In the genomic region with DNA sequence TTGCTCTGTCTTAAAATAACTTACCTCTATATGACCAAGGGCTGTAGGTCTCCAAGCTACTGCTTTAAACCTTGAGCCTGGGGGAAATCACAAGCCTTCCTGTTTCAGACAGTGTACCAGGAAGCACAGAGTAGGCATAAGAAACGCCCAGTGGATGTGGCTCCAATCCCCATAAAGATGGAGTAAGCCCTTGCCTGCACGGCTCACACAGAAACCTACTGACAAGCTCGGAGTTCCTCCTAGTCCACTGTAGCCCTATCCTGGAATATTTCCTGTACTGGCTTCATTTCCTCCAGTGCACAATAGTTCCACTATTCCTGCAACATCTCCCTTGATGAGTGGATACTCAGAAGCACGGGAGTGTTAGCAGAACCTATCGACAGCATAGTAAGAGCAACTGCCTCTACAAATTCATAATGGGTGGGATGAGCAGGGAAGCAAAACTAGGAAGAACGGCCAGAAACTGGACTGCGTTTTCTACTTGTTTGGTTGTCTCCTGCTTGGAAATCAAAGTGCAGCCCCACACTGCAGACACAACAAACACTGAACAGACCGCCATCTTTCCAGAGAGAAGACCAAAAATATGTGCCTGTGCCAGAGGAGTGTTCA, we compare ENCODE assay signal across 10 mouse cellular contexts. TPM values are rescaled to one million over a fixed set of nuclear protein-coding genes. Genes with fewer than 3 reads are reported as not detected.
DNase-seq lines count a peak whose midpoint lies in the region; ATAC-seq lines count a peak whose summit lies in the region.
"Had no signal": no experiment of that assay in that cellular context is flagged by ENCODE, and none has a peak within 500 bp of the region (broad histone marks: within the 10 kb centered on the region; RNA-seq: fewer than 3 reads in every experiment).

No protein-coding gene starts in this region.

- intact Hi-C loops in heart, postnatal 10 days (cut with DNase I), result no loop called here

- peak; percentile 32 for DNase-seq in ZHBTc4 (ENCODE audit: low read depth, low spot score)
- DNase-seq in heart, postnatal 10 days, result peak; percentile 22 to 48
- DNase-seq in lung, postnatal 14 days, result peak; percentile 4
- DNase-seq in ovary, postnatal 14 days (ENCODE audit: low spot score), result no peak
- no peak for DNase-seq in cerebellum, adult 9-11 months
- DNase-seq: right cerebral cortex, adult 18-20 months had no signal

- no peak for ATAC-seq in hindbrain, embryonic 16.5 days
- ATAC-seq in hindbrain, embryonic 12.5 days (ENCODE audit: low FRiP score), result no peak
- ATAC-seq in forebrain, embryonic 15.5 days (replicated peaks), result no peak

- no peaks in the 10 kb centered on the region for H3K9me3 ChIP-seq in hindbrain, embryonic 16.5 days (ENCODE audit: control insufficient read depth, low read length)
- no peaks in the 10 kb centered on the region for H3K9me3 ChIP-seq in hindbrain, embryonic 12.5 days (replicated peaks)
- H3K9me3 ChIP-seq in forebrain, embryonic 15.5 days, result no peaks in the 10 kb centered on the region

- H3K27me3 ChIP-seq in hindbrain, embryonic 16.5 days (replicated peaks; ENCODE audit: control insufficient read depth, insufficient read depth, low read length), result no peaks in the 10 kb centered on the region
- H3K27me3 ChIP-seq in hindbrain, embryonic 12.5 days, result no peaks in the 10 kb centered on the region
- no peaks in the 10 kb centered on the region for H3K27me3 ChIP-seq in forebrain, embryonic 15.5 days

- H3K36me3 ChIP-seq in hindbrain, embryonic 16.5 days (ENCODE audit: control insufficient read depth, insufficient read depth, low read length), result no peaks in the 10 kb centered on the region
- H3K36me3 ChIP-seq in hindbrain, embryonic 12.5 days, result peaks cover 13% of the 10 kb centered on the region
- H3K36me3 ChIP-seq in forebrain, embryonic 15.5 days, result no peaks in the 10 kb centered on the region

- peaks cover 23% of the 10 kb centered on the region for H3K4me1 ChIP-seq in hindbrain, embryonic 16.5 days (ENCODE audit: control insufficient read depth, insufficient read depth, low read depth, low read length)
- peaks cover 25% of the 10 kb centered on the region for H3K4me1 ChIP-seq in hindbrain, embryonic 12.5 days
- peaks cover 33% of the 10 kb centered on the region for H3K4me1 ChIP-seq in forebrain, embryonic 15.5 days

- H3K9ac ChIP-seq in hindbrain, embryonic 16.5 days (ENCODE audit: low read depth, low read length), result no peak overlapping the region
- H3K9ac ChIP-seq in hindbrain, embryonic 12.5 days, result no peak overlapping the region
- no peak overlapping the region for H3K9ac ChIP-seq in forebrain, embryonic 15.5 days (replicated peaks)
- H3K9ac ChIP-seq: liver, embryonic 14.5 days had no signal

- peak overlapping the region; percentile 49 for H3K27ac ChIP-seq in hindbrain, embryonic 16.5 days (ENCODE audit: low read depth, low read length)
- no peak overlapping the region; the same call in 1 of the 2 replicates for H3K27ac ChIP-seq in hindbrain, embryonic 12.5 days
- no peak overlapping the region for H3K27ac ChIP-seq in forebrain, embryonic 15.5 days (replicated peaks)
- H3K27ac ChIP-seq: liver, embryonic 14.5 days had no signal

- 81% methylated on average over 8 of the region's 8 CpGs for WGBS in hindbrain, embryonic 16.5 days
- WGBS in hindbrain, embryonic 12.5 days, result 82% methylated on average over 8 of the region's 8 CpGs
- 78% methylated on average over 8 of the region's 8 CpGs for WGBS in forebrain, embryonic 15.5 days

- peak overlapping the region; percentile 18 for H3K4me2 ChIP-seq in hindbrain, embryonic 16.5 days (ENCODE audit: low read length)
- no peak overlapping the region for H3K4me2 ChIP-seq in hindbrain, embryonic 12.5 days (replicated peaks)
- no peak overlapping the region for H3K4me2 ChIP-seq in forebrain, embryonic 15.5 days (replicated peaks)

- no peak overlapping the region for H3K4me3 ChIP-seq in hindbrain, embryonic 16.5 days (ENCODE audit: low read length)
- no peak overlapping the region for H3K4me3 ChIP-seq in hindbrain, embryonic 12.5 days
- no peak overlapping the region for H3K4me3 ChIP-seq in forebrain, embryonic 15.5 days

RNA-seq across cellular contexts. Expression of a gene that starts 7.0 kb away (rescaled TPM):
- polyA plus RNA-seq in hindbrain, embryonic 16.5 days (2015; fragmentation: Nextera tagmentation; extraction: Ambion mirVana), result 9.5 and 10.5 TPM in 2 replicates
- polyA plus RNA-seq in hindbrain, embryonic 12.5 days (2016; fragmentation: Nextera tagmentation; extraction: Ambion mirVana), result 10.3 and 10.4 TPM in 2 replicates
- total RNA-seq in heart, postnatal 10 days (2021), result 10 to 100 TPM; 32.5 to 33.9 TPM
- 8.1 and 8.7 TPM in 2 replicates for polyA plus RNA-seq in forebrain, embryonic 15.5 days (2015; fragmentation: Nextera tagmentation; extraction: Ambion mirVana)

Comparison
In these comparisons a context has a peak if more than half of its experiments do, and no peak if none do; other contexts are left out.
1. DNase-seq: peak in ZHBTc4 (single experiment), heart, postnatal 10 days (2 of 2) and lung, postnatal 14 days (single experiment); none in ovary, postnatal 14 days (single experiment) and cerebellum, adult 9-11 months (single experiment).